Mouse (Mus musculus) ES-Bruce4 (cell line): ENCODE data around the gene Slc7a7. TPM values are rescaled to one million over a fixed set of nuclear protein-coding genes. Genes with fewer than 3 reads are reported as not detected.

ENCODE experiments used
- H3K27ac ChIP-seq: 2 replicates; pipeline ENCODE4 v1.5.1; 2012; ENCODE audit warnings: low read length, inconsistent platforms; ENCODE audit not compliant: insufficient read depth
- H3K27me3 ChIP-seq: 2 replicates; pipeline ENCODE4 v1.6.1; 2012; ENCODE audit warnings: mild to moderate bottlenecking, low read length, inconsistent platforms; ENCODE audit not compliant: control insufficient read depth, poor library complexity, insufficient read depth, severe bottlenecking
- H3K36me3 ChIP-seq: 2 replicates; pipeline ENCODE4 v1.6.1; 2012; ENCODE audit warnings: inconsistent platforms, mild to moderate bottlenecking, low read length, moderate library complexity; ENCODE audit not compliant: control insufficient read depth, poor library complexity, insufficient read depth, severe bottlenecking
- H3K4me1 ChIP-seq: one replicate; pipeline ENCODE4 v1.8.1; 2011; ENCODE audit warnings: low read length; ENCODE audit not compliant: control insufficient read depth, insufficient read depth
- H3K4me3 ChIP-seq: 2 replicates; pipeline ENCODE4 v1.5.1; 2011; ENCODE audit warnings: low read depth, mild to moderate bottlenecking, low read length
- H3K9ac ChIP-seq: 2 replicates; pipeline ENCODE4 v1.6.1; 2012; ENCODE audit warnings: low read depth, mild to moderate bottlenecking, inconsistent platforms; ENCODE audit not compliant: poor library complexity, severe bottlenecking
- H3K9me3 ChIP-seq: replicated peaks from 2 replicates; pipeline ENCODE4 v1.6.1; 2012; ENCODE audit warnings: mild to moderate bottlenecking, low read length, inconsistent platforms; ENCODE audit not compliant: control insufficient read depth, poor library complexity, insufficient read depth, severe bottlenecking
- CTCF ChIP-seq: IDR thresholded peaks from one replicate; pipeline ENCODE4 v1.8.1; 2011; ENCODE audit warnings: low read depth, low read length
- EP300 ChIP-seq: IDR thresholded peaks from 2 replicates; pipeline ENCODE4 v1.6.1; 2011; ENCODE audit warnings: low read depth, low read length; ENCODE audit not compliant: insufficient read depth
- POLR2A ChIP-seq: IDR thresholded peaks from one replicate; pipeline ENCODE4 v1.8.1; 2011; ENCODE audit warnings: low read length; ENCODE audit not compliant: insufficient read depth
- polyA plus RNA-seq: library from polyadenylated mRNA; stranded (reverse); fragments of >200 nt; gene quantifications from 2 replicates; pipeline ENCODE4 v1.2.4, GENCODE M21; 2011; ENCODE audit warnings: low read depth; ENCODE audit not compliant: missing spikeins, insufficient read depth, insufficient read length

The Slc7a7 gene
- polyA plus RNA-seq, 1 experiment = 46.6 TPM

GRCm38 (mm10) chr14:54398528-54398916, 19.1 kb downstream of the Slc7a7 start:
- Histone ChIP-seq H3K9me3 (no peaks in the 10 kb centered on the region), H3K4me3 (no peak overlapping the region), H3K27me3 (no peaks in the 10 kb centered on the region), H3K36me3 (peaks cover 73% of the 10 kb centered on the region), H3K4me1 (no peaks in the 10 kb centered on the region), H3K9ac (no peak overlapping the region), H3K27ac (no peak overlapping the region)
- TF ChIP-seq POLR2A (no peak), CTCF (no peak), EP300 (no peak)

DNA sequence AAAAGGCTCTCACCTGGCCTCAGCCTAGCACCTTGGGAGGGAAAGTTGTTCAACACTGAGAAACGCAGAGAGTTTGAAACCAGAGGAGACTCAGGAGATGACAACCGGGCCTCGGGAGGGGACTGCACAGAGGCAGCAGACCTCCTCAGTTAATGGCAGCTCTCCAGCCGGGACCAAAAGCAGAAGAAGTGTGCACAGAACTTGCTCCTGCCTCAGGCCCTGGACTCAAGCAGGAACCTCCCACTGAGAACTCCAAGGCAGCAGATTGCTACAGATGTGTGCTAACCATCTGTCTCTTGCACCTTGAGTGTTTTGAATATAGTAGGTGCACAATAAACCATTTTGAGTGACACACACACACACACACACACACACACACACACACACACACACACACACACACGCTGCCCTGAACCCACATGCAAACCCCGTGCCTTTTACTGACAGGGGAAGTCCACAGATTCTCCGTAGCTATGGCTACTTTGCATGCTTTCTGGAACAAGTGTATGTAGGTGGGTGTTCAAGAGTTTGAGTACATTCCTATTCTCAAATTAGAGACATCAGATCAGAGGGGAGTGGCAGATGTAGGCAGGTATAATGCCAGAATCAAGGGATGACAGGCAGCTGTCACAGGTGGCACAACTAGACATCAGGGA, 19.6 kb downstream of the Slc7a7 start:
- TF ChIP-seq CTCF = no peak
- TF ChIP-seq EP300 = no peak
- peaks cover 69% of the 10 kb centered on the region for H3K36me3 ChIP-seq
- no peak overlapping the region for H3K4me3 ChIP-seq
- no peaks in the 10 kb centered on the region for H3K4me1 ChIP-seq
- H3K27ac ChIP-seq = no peak overlapping the region
- H3K27me3 ChIP-seq = no peaks in the 10 kb centered on the region
- H3K9me3 ChIP-seq = no peaks in the 10 kb centered on the region
- H3K9ac ChIP-seq = no peak overlapping the region

GRCm38 (mm10) chr14:54396685-54397084, 20.9 kb downstream of the Slc7a7 start:
- H3K4me1 ChIP-seq = no peaks in the 10 kb centered on the region

GRCm38 (mm10) chr14:54394309-54394708, 23.3 kb downstream of the Slc7a7 start:
- H3K27me3 ChIP-seq = no peaks in the 10 kb centered on the region
- no peaks in the 10 kb centered on the region for H3K9me3 ChIP-seq
- no peak overlapping the region for H3K4me3 ChIP-seq
- H3K36me3 ChIP-seq = peaks cover 61% of the 10 kb centered on the region
- no peaks in the 10 kb centered on the region for H3K4me1 ChIP-seq
- no peak overlapping the region for H3K9ac ChIP-seq
- H3K27ac ChIP-seq = no peak overlapping the region
- TF ChIP-seq POLR2A (no peak), CTCF (no peak), EP300 (no peak)

More at GRCm38 (mm10) chr14:54396685-54397084, 20.9 kb downstream of the Slc7a7 start:
- TF ChIP-seq POLR2A (no peak), EP300 (no peak), CTCF (no peak)
- no peak overlapping the region for H3K4me3 ChIP-seq
- H3K36me3 ChIP-seq = peaks cover 60% of the 10 kb centered on the region
- H3K9me3 ChIP-seq = no peaks in the 10 kb centered on the region
- no peak overlapping the region for H3K9ac ChIP-seq
- no peak overlapping the region for H3K27ac ChIP-seq
- no peaks in the 10 kb centered on the region for H3K27me3 ChIP-seq

GRCm38 (mm10) chr14:54393794-54394193, 23.8 kb downstream of the Slc7a7 start:
- no peak for TF ChIP-seq CTCF
- no peak for TF ChIP-seq EP300
- no peak for TF ChIP-seq POLR2A
- no peaks in the 10 kb centered on the region for H3K9me3 ChIP-seq
- no peak overlapping the region for H3K27ac ChIP-seq
- no peaks in the 10 kb centered on the region for H3K27me3 ChIP-seq
- H3K36me3 ChIP-seq = peaks cover 57% of the 10 kb centered on the region
- H3K4me1 ChIP-seq = no peaks in the 10 kb centered on the region
- no peak overlapping the region for H3K4me3 ChIP-seq
- H3K9ac ChIP-seq = no peak overlapping the region

DNA sequence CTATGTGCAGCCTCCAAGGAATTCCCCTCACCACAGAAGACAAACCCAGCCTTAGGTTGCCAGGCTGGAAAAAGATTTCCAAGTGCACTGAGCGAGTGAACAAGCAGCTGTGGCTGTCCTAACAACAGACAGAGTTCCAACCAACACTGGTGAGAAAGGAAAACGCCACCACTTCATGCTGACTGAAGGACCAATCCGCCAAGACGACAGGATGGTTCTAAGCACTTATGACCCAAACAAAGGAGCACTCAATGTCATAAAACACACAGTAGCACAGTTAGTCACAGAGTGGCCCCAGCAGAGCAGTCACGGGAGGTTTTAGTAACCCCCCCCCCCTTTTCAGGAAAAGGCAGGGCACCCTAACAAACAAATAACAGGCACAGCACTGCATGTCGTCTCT, 26.7 kb downstream of the Slc7a7 start:
- H3K36me3 ChIP-seq = peaks cover 52% of the 10 kb centered on the region
- TF ChIP-seq POLR2A = no peak
- no peak for TF ChIP-seq CTCF
- TF ChIP-seq EP300 = no peak
- no peaks in the 10 kb centered on the region for H3K27me3 ChIP-seq

More for the DNA sequence above, 26.7 kb downstream of the Slc7a7 start:
- peaks cover 2% of the 10 kb centered on the region for H3K4me1 ChIP-seq
- no peak overlapping the region for H3K27ac ChIP-seq
- no peak overlapping the region for H3K9ac ChIP-seq
- H3K9me3 ChIP-seq = no peaks in the 10 kb centered on the region
- no peak overlapping the region for H3K4me3 ChIP-seq
